Mouse (Mus musculus) adrenal gland, postnatal 0 days (tissue): ENCODE data around the gene Gon4l. TPM values are rescaled to one million over a fixed set of nuclear protein-coding genes. Genes with fewer than 3 reads are reported as not detected.

Experiments used
- polyA plus RNA-seq: library from polyadenylated mRNA; unstranded; fragments of >200 nt; fragmentation: Nextera tagmentation; extraction: Ambion mirVana; gene quantifications from 2 replicates; pipeline ENCODE4 v1.2.1, GENCODE M21; 2015

The Gon4l gene
- 3.4 and 4.0 TPM in 2 replicates for polyA plus RNA-seq

GRCm38 (mm10) chr3:88834951-88835491 lies at the start of gene Gon4l:
TSS of gene Gon4l (plus strand) at chr3:88835231.

GRCm38 (mm10) chr3:88913511-88914383 lies 78.7 kb downstream of the Gon4l start, which contains the start of gene Msto1:
TSS of gene Msto1 (minus strand) at chr3:88913999.

GRCm38 (mm10) chr3:88950576-88951326 lies 115.7 kb downstream of the Gon4l start, which contains the start of the genes Ash1l and Dap3:
TSS of gene Ash1l (plus strand) at chr3:88950622.
TSS of gene Dap3 (minus strand) at chr3:88951181.

Other genes with a start within 250 kb of the Gon4l start
- 33.7 and 39.2 TPM in 2 replicates for gene Arhgef2, start 229.3 kb upstream of the Gon4l start, polyA plus RNA-seq
- gene Rxfp4, start 182.1 kb upstream of the Gon4l start, polyA plus RNA-seq: not detected in 2 replicates
- 26.2 and 51.8 TPM in 2 replicates for gene Khdc4, start 149.4 kb upstream of the Gon4l start, polyA plus RNA-seq
- gene Rit1, start 118.4 kb upstream of the Gon4l start, polyA plus RNA-seq: 104 and 106 TPM in 2 replicates
- gene Syt11, start 60.1 kb upstream of the Gon4l start, polyA plus RNA-seq: 29.3 and 76.7 TPM in 2 replicates
- 21.5 and 34.1 TPM in 2 replicates for gene Msto1, start 78.8 kb downstream of the Gon4l start, polyA plus RNA-seq
- gene Ash1l, start 115.4 kb downstream of the Gon4l start, polyA plus RNA-seq: 9.6 and 13.6 TPM in 2 replicates
- gene Dap3, start 116.0 kb downstream of the Gon4l start, polyA plus RNA-seq: 99.1 and 149 TPM in 2 replicates